Mouse (Mus musculus) thymus, adult 2 months (tissue): ENCODE measurements around the gene Gm20388.

Experiments used
- CTCF ChIP-seq: fragments of 200-500 bp; IDR thresholded peaks from 2 replicates; pipeline ENCODE4 v1.5.1; 2012; ENCODE audit warnings: mild to moderate bottlenecking, control low read depth, low read length, moderate library complexity, borderline replicate concordance; ENCODE audit not compliant: control insufficient read depth, poor library complexity, insufficient read depth; ENCODE audit errors: extremely low read depth
- POLR2A ChIP-seq: fragments of 200-500 bp; IDR thresholded peaks from 2 replicates; pipeline ENCODE4 v1.6.1; 2012; ENCODE audit warnings: mild to moderate bottlenecking, low read length, control low read depth, moderate library complexity; ENCODE audit not compliant: control insufficient read depth, poor library complexity, insufficient read depth; ENCODE audit errors: extremely low read depth

DNA sequence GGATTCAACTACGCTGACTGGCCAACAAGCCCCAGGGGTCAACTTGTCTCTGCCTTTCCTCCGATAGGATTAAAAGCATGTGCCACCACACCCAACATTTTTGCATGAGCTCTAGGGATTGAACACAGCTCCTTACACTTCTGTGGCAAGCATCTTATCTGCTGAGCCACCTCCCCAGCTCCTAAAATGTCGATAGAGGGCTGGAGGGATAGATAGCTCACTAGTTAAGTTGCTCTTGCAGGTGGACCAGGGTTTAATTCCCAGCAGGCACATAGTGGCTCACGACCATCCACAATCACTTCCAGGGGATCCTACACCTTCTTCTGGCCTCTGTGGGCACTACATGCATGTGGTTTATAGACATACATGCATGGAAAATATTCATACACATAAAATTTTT is 1251.8 kb downstream of the Gm20388 start:
- TF ChIP-seq CTCF = no peak
- no peak for TF ChIP-seq POLR2A
